Mouse (Mus musculus) intestine, embryonic 15.5 days (tissue): ENCODE measurements around the gene Tufm. TPM values are rescaled to one million over a fixed set of nuclear protein-coding genes. Genes with fewer than 3 reads are reported as not detected.
A peak's percentile ranks its signal among the peaks of the same experiment; 100 is the strongest.

Experiments used
- ATAC-seq: fragments of 200-750 bp; cut with Nextera tagmentation; 2 replicates; pipeline ENCODE4 v1.8.0; 2017; ENCODE audit warnings: moderate TSS enrichment, moderate library complexity
- H3K27ac ChIP-seq: fragments of 300-500 bp; sonication (generic); 2 replicates; pipeline ENCODE4 v1.5.1; 2015; ENCODE audit warnings: mild to moderate bottlenecking, inconsistent platforms
- H3K27me3 ChIP-seq: fragments of 300-500 bp; sonication (generic); replicated peaks from 2 replicates; pipeline ENCODE4 v1.6.1; 2015; ENCODE audit warnings: inconsistent platforms
- H3K36me3 ChIP-seq: fragments of 300-500 bp; sonication (generic); 2 replicates; pipeline ENCODE4 v1.6.1; 2015; ENCODE audit warnings: inconsistent platforms
- H3K4me1 ChIP-seq: fragments of 300-500 bp; sonication (generic); replicated peaks from 2 replicates; pipeline ENCODE4 v1.6.1; 2015; ENCODE audit warnings: inconsistent platforms
- H3K4me2 ChIP-seq: fragments of 300-500 bp; sonication (generic); replicated peaks from 2 replicates; pipeline ENCODE4 v1.6.1; 2015; ENCODE audit warnings: mild to moderate bottlenecking, inconsistent platforms
- H3K4me3 ChIP-seq: fragments of 300-500 bp; sonication (generic); replicated peaks from 2 replicates; pipeline ENCODE4 v1.5.1; 2015; ENCODE audit warnings: inconsistent platforms
- H3K9ac ChIP-seq: fragments of 300-500 bp; sonication (generic); 2 replicates; pipeline ENCODE4 v1.6.1; 2015; ENCODE audit warnings: inconsistent platforms
- H3K9me3 ChIP-seq: fragments of 300-500 bp; sonication (generic); 2 replicates; pipeline ENCODE4 v1.6.1; 2016; ENCODE audit warnings: inconsistent platforms
- WGBS: fragments of 180-500 bp; shearing (Covaris S2); methylation state at CpG from one replicate; pipeline ENCODE4 v1.1.7; 2015; 5-methylcytosine and 5-hydroxymethylcytosine counted together
- polyA plus RNA-seq: library from polyadenylated mRNA; unstranded; fragments of >200 nt; fragmentation: Nextera tagmentation; extraction: Ambion mirVana; gene quantifications from 2 replicates; pipeline ENCODE4 v1.2.1, GENCODE M21; 2015

Tufm gene
- polyA plus RNA-seq, 1 experiment from 2014 or later, result 190 TPM

- Histone ChIP-seq H3K9ac (no peak overlapping the region), H3K27me3 (no peaks in the 10 kb centered on the region), H3K4me3 (no peak overlapping the region), H3K36me3 (peaks cover 34% of the 10 kb centered on the region), H3K27ac (no peak overlapping the region), H3K9me3 (no peaks in the 10 kb centered on the region), H3K4me1 (peaks cover 12% of the 10 kb centered on the region; the same call in 1 of the 2 replicates), H3K4me2 (no peak overlapping the region)
- 82% methylated on average over 5 of the region's 5 CpGs for WGBS
- ATAC-seq, result no peak
These were observed 20.5 kb upstream of the Tufm start for GRCm38 (mm10) chr7:126466707-126467106.

GRCm38 (mm10) chr7:126467271-126467670 lies 19.9 kb upstream of the Tufm start:
- Histone ChIP-seq H3K9me3 (no peaks in the 10 kb centered on the region), H3K9ac (no peak overlapping the region), H3K27ac (no peak overlapping the region), H3K27me3 (no peaks in the 10 kb centered on the region), H3K4me2 (no peak overlapping the region), H3K36me3 (peaks cover 39% of the 10 kb centered on the region), H3K4me3 (no peak overlapping the region), H3K4me1 (peaks cover 12% of the 10 kb centered on the region; the same call in 1 of the 2 replicates)
- ATAC-seq, result no peak
- 62% methylated on average over 5 of the region's 5 CpGs for WGBS

- no peak overlapping the region for H3K27ac ChIP-seq
- peaks cover 46% of the 10 kb centered on the region for H3K36me3 ChIP-seq
- WGBS, result 91% methylated on average over 18 of the region's 18 CpGs
- no peak for ATAC-seq
- no peaks in the 10 kb centered on the region for H3K27me3 ChIP-seq
- H3K4me3 ChIP-seq, result no peak overlapping the region
- no peak overlapping the region for H3K9ac ChIP-seq
- H3K4me1 ChIP-seq, result peaks cover 12% of the 10 kb centered on the region; the same call in 1 of the 2 replicates
- H3K9me3 ChIP-seq, result no peaks in the 10 kb centered on the region
- no peak overlapping the region for H3K4me2 ChIP-seq
These were observed 19.1 kb upstream of the Tufm start for GRCm38 (mm10) chr7:126467834-126468627.

- no peak for ATAC-seq
- Histone ChIP-seq H3K36me3 (peaks cover 46% of the 10 kb centered on the region), H3K27me3 (no peaks in the 10 kb centered on the region), H3K9ac (no peak overlapping the region), H3K4me1 (peaks cover 16% of the 10 kb centered on the region), H3K4me3 (no peak overlapping the region), H3K27ac (no peak overlapping the region), H3K4me2 (no peak overlapping the region), H3K9me3 (no peaks in the 10 kb centered on the region)
- WGBS, result 73% methylated on average over 6 of the region's 6 CpGs
These were observed 17.1 kb upstream of the Tufm start for GRCm38 (mm10) chr7:126470077-126470476.

- Histone ChIP-seq H3K36me3 (peaks cover 46% of the 10 kb centered on the region), H3K9ac (no peak overlapping the region), H3K27ac (no peak overlapping the region), H3K4me2 (no peak overlapping the region), H3K9me3 (no peaks in the 10 kb centered on the region), H3K4me3 (no peak overlapping the region), H3K4me1 (peaks cover 10% of the 10 kb centered on the region), H3K27me3 (no peaks in the 10 kb centered on the region)
- 90% methylated on average over 5 of the region's 5 CpGs for WGBS
- ATAC-seq, result no peak
These were observed 15.8 kb upstream of the Tufm start for GRCm38 (mm10) chr7:126471361-126471760.

GRCm38 (mm10) chr7:126471853-126472252 lies 15.3 kb upstream of the Tufm start:
- 75% methylated on average over 4 of the region's 4 CpGs for WGBS
- H3K4me1 ChIP-seq, result peaks cover 10% of the 10 kb centered on the region
- H3K36me3 ChIP-seq, result peaks cover 43% of the 10 kb centered on the region
- no peak overlapping the region for H3K9ac ChIP-seq
- no peak for ATAC-seq
- H3K9me3 ChIP-seq, result no peaks in the 10 kb centered on the region
- no peak overlapping the region for H3K4me2 ChIP-seq
- H3K27ac ChIP-seq, result no peak overlapping the region
- no peak overlapping the region for H3K4me3 ChIP-seq
- H3K27me3 ChIP-seq, result no peaks in the 10 kb centered on the region

- Histone ChIP-seq H3K27ac (no peak overlapping the region), H3K4me1 (peaks cover 10% of the 10 kb centered on the region), H3K9me3 (no peaks in the 10 kb centered on the region), H3K36me3 (peaks cover 39% of the 10 kb centered on the region), H3K9ac (peak overlapping the region; percentile 8; the same call in 1 of the 2 replicates), H3K4me3 (no peak overlapping the region), H3K27me3 (no peaks in the 10 kb centered on the region), H3K4me2 (no peak overlapping the region)
- WGBS, result 85% methylated on average over 13 of the region's 13 CpGs
- no peak for ATAC-seq
These were observed 14.9 kb upstream of the Tufm start for GRCm38 (mm10) chr7:126472306-126472705.

- H3K27me3 ChIP-seq, result no peaks in the 10 kb centered on the region
- no peaks in the 10 kb centered on the region for H3K9me3 ChIP-seq
- H3K36me3 ChIP-seq, result peaks cover 36% of the 10 kb centered on the region
- peaks cover 10% of the 10 kb centered on the region for H3K4me1 ChIP-seq
- no peak overlapping the region for H3K4me3 ChIP-seq
- no peak overlapping the region for H3K4me2 ChIP-seq
- 91% methylated on average over 16 of the region's 16 CpGs for WGBS
- peak overlapping the region; percentile 8; the same call in 1 of the 2 replicates for H3K9ac ChIP-seq
- no peak overlapping the region for H3K27ac ChIP-seq
- ATAC-seq, result no peak
These were observed 14.4 kb upstream of the Tufm start for GRCm38 (mm10) chr7:126472713-126473112.

- no peak for ATAC-seq
- Histone ChIP-seq H3K36me3 (peaks cover 30% of the 10 kb centered on the region), H3K4me2 (peak overlapping the region; percentile 85), H3K4me3 (peak overlapping the region; percentile 86), H3K4me1 (peaks cover 10% of the 10 kb centered on the region), H3K9ac (peak overlapping the region; percentile 98), H3K27ac (no peak overlapping the region), H3K9me3 (no peaks in the 10 kb centered on the region), H3K27me3 (no peaks in the 10 kb centered on the region)
- 85% methylated on average over 9 of the region's 9 CpGs for WGBS
These were observed 13.6 kb upstream of the Tufm start for GRCm38 (mm10) chr7:126473470-126474086.

- Histone ChIP-seq H3K27ac (peak overlapping the region; percentile 92), H3K27me3 (no peaks in the 10 kb centered on the region), H3K9me3 (no peaks in the 10 kb centered on the region), H3K36me3 (peaks cover 21% of the 10 kb centered on the region), H3K9ac (peak overlapping the region; percentile 98), H3K4me3 (peak overlapping the region; percentile 86), H3K4me1 (peaks cover 10% of the 10 kb centered on the region), H3K4me2 (peak overlapping the region; percentile 85)
- peak; percentile 51 for ATAC-seq
- WGBS, result under 1% methylated on average over 26 of the region's 27 CpGs
These were observed 12.6 kb upstream of the Tufm start for GRCm38 (mm10) chr7:126474486-126474955.

GRCm38 (mm10) chr7:126474993-126475581 lies 12.1 kb upstream of the Tufm start, which contains the start of gene Sh2b1:
Gene Sh2b1 (minus strand): TSS chr7:126475424.
- H3K4me3 ChIP-seq, result peak within 1 kb of the TSS; percentile 86
- peaks cover 10% of the 10 kb centered on the region for H3K4me1 ChIP-seq
- peaks cover 21% of the 10 kb centered on the region for H3K36me3 ChIP-seq
- ATAC-seq, result peak; percentile 95
- WGBS, result under 1% methylated on average over 53 of the region's 53 CpGs
- H3K9ac ChIP-seq, result peak within 1 kb of the TSS; percentile 98
- H3K27me3 ChIP-seq, result no peaks in the 10 kb centered on the region
- H3K4me2 ChIP-seq, result peak within 1 kb of the TSS; percentile 85
- H3K9me3 ChIP-seq, result no peaks in the 10 kb centered on the region
- H3K27ac ChIP-seq, result peak within 1 kb of the TSS; percentile 92

- H3K4me3 ChIP-seq, result no peak overlapping the region
These were observed 5.5 kb upstream of the Tufm start for GRCm38 (mm10) chr7:126481699-126482098.

More at GRCm38 (mm10) chr7:126481699-126482098, 5.5 kb upstream of the Tufm start:
- H3K4me2 ChIP-seq, result no peak overlapping the region
- WGBS, result 22% methylated on average over 5 of the region's 5 CpGs
- no peaks in the 10 kb centered on the region for H3K9me3 ChIP-seq
- no peaks in the 10 kb centered on the region for H3K4me1 ChIP-seq
- no peaks in the 10 kb centered on the region for H3K36me3 ChIP-seq
- no peak overlapping the region for H3K9ac ChIP-seq
- no peak overlapping the region for H3K27ac ChIP-seq
- no peaks in the 10 kb centered on the region for H3K27me3 ChIP-seq
- ATAC-seq, result no peak
